Mouse (Mus musculus) lung, postnatal 0 days (tissue): ENCODE measurements around the gene Tgif1.

ENCODE experiments used
- CTCF ChIP-seq: IDR thresholded peaks from 2 replicates; pipeline ENCODE4 v1.5.1; 2016; ENCODE audit warnings: antibody characterized with exemption, mild to moderate bottlenecking
- EP300 ChIP-seq: IDR thresholded peaks from 2 replicates; pipeline ENCODE4 v1.6.1; 2016; ENCODE audit warnings: antibody characterized with exemption, mild to moderate bottlenecking, control low read depth

- TF ChIP-seq CTCF (no peak), EP300 (no peak)
Measured at GRCm38 (mm10) chr17:70858814-70859213, 5.5 kb upstream of the Tgif1 start.
